Mouse (Mus musculus) olfactory bulb, adult 2 months (tissue): ENCODE data around the gene Rnf169. TPM values are rescaled to one million over a fixed set of nuclear protein-coding genes. Genes with fewer than 3 reads are reported as not detected.
"Not testable (repeated sequence)": the region's sequence is repeated elsewhere in the genome, so short reads cannot be mapped to it uniquely, and the experiment has no call there.

ENCODE experiments used
- H3K27ac ChIP-seq: fragments of 200-500 bp; 2 replicates; pipeline ENCODE4 v1.5.1; 2012; ENCODE audit warnings: low read depth, low read length; ENCODE audit not compliant: insufficient read depth
- H3K4me1 ChIP-seq: fragments of 200-500 bp; 2 replicates; pipeline ENCODE4 v1.6.1; 2012; ENCODE audit warnings: low read length; ENCODE audit not compliant: control insufficient read depth, insufficient read depth
- H3K4me3 ChIP-seq: fragments of 200-500 bp; 2 replicates; pipeline ENCODE4 v1.5.1; 2012; ENCODE audit warnings: mild to moderate bottlenecking, low read depth, low read length, moderate library complexity; ENCODE audit not compliant: insufficient read depth
- CTCF ChIP-seq: fragments of 200-500 bp; IDR thresholded peaks from 2 replicates; pipeline ENCODE4 v1.5.1; 2012; ENCODE audit warnings: low read depth, mild to moderate bottlenecking, low read length, moderate library complexity; ENCODE audit not compliant: insufficient read depth
- POLR2A ChIP-seq: fragments of 200-500 bp; IDR thresholded peaks from 2 replicates; pipeline ENCODE4 v1.6.1; 2012; ENCODE audit warnings: mild to moderate bottlenecking, low read depth, low read length, moderate library complexity; ENCODE audit not compliant: insufficient read depth
- WGBS: fragments of 180-500 bp; shearing (Covaris S2); methylation state at CpG from one replicate; pipeline ENCODE4 v1.1.7; 2018; 5-methylcytosine and 5-hydroxymethylcytosine counted together
- polyA plus RNA-seq: library from polyadenylated mRNA; stranded (reverse); fragments of >200 nt; gene quantifications from 2 replicates; pipeline ENCODE4 v1.2.4, GENCODE M21; 2012; ENCODE audit warnings: low replicate concordance; ENCODE audit not compliant: missing spikeins, insufficient read depth, insufficient read length

Gene Rnf169
- polyA plus RNA-seq, 1 experiment = 42.4 TPM

DNA sequence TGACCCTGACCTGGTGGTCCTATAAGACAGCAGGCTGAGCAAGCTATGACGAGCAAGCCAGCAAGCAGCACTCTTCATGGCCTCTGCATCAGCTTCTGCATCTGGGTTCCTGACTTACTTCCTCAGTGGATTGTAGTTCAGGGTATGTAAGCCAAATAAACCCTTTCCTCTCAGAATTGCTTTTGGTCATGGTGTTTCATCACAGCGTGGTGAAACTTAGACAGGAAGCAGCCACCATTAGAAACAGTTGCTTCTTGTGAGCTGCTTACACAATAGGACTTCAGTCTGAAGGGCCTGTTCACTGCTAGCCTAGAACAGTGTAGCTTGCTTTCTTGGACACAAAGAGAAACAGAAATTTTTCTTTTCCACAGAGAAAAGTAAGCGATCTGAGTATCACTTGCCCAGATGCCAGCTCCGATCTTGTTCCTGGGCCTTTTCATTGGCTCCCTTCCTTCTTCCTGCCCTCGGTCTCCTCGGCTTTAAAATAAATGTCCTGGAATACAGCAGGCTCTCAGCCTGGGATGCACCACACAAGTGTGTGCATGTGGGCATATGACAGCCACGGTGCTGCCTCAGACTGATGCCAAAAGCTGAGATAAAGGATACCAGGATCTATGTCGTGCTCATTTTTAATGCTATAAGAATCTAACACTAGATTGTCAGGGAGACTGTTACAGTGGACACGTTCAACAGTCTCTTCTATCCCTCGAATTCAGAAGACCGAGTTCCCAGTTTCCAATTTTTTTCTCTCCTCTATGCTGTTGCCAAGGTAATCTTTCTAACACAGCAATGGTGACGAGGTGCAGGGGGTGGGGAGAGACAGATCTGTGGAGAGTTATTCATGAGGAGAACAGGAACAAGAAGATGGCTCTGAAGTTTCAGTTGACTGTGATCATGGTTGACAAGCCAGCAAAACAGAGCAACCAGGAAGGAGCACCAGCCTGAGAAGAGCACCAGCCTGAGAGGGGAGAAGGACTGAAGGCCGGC is 2.3 kb upstream of the Rnf169 start:
- no peak overlapping the region for H3K4me3 ChIP-seq
- H3K27ac ChIP-seq = no peak overlapping the region
- H3K4me1 ChIP-seq = peaks cover 5% of the 10 kb centered on the region; the same call in 1 of the 2 replicates
- no peak for TF ChIP-seq POLR2A
- no peak for TF ChIP-seq CTCF
- 66% methylated on average over 13 of the region's 13 CpGs for WGBS

DNA sequence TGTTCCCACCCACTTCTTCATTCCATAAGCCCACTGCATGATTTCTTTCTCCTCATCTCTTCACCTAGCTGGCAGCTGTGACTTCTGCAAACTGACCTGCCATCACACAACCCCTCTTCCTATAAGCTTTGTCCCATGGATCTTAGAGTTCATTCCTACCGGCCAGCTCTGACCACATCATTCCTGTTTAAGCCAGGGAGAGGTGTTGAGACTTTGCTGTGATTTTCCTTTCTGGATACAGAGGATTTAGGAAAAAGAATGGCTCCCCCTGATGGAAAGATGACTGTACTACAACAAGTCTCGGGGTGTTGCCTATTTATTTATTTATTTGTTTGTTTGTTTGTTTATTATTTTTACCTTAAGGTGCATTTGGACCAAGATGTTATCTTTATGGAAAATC is 1.1 kb upstream of the Rnf169 start:
- Histone ChIP-seq H3K4me3 (no peak overlapping the region), H3K4me1 (peaks cover 5% of the 10 kb centered on the region; the same call in 1 of the 2 replicates), H3K27ac (no peak overlapping the region)
- WGBS = 2% methylated on average over 2 of the region's 2 CpGs
- TF ChIP-seq POLR2A (no peak), CTCF (no peak)

DNA sequence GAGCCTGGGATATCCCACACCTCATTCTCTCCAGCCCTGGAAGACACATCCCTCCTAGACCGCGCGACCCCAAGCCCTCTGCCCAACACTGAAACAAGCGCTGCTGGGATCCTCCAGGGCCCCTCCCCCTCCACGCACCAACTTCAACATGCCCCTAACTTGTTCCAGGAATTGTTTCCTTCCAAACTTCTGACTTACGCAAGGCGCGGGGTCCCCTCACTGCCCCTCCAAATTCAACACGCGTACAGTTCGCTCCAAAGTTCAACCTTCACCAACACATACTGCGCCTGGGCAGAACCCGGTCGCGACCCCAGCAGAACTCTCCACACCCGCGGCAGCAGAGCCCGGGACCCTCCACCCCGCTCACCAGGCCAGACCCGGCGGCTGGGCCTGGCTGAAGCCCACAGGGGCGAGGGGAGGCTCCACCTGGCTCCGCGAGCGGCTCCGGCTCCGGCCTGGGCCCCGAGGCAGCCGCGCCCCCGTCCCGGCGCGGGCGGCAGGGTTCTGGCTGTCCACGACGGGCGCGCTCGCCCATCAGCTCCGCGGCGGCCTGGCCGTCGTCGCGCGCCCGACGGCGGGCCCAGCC is 609 bp downstream of the Rnf169 start:
- peaks cover 8% of the 10 kb centered on the region; the same call in 1 of the 2 replicates for H3K4me1 ChIP-seq
- 0 out of 2 replicates have a peak overlapping the region, but pooled peaks have one; percentile 16 for H3K27ac ChIP-seq
- WGBS = under 1% methylated on average over 51 of the region's 51 CpGs
- H3K4me3 ChIP-seq = peak overlapping the region; percentile 60
- no peak for TF ChIP-seq CTCF
- no peak for TF ChIP-seq POLR2A

GRCm38 (mm10) chr7:99979081-99979480 is 1.2 kb downstream of the Rnf169 start:
- TF ChIP-seq CTCF (no peak), POLR2A (no peak)
- WGBS = 3% methylated on average over 6 of the region's 6 CpGs
- peak overlapping the region; percentile 60 for H3K4me3 ChIP-seq
- H3K27ac ChIP-seq = no peak overlapping the region
- peaks cover 8% of the 10 kb centered on the region; the same call in 1 of the 2 replicates for H3K4me1 ChIP-seq

DNA sequence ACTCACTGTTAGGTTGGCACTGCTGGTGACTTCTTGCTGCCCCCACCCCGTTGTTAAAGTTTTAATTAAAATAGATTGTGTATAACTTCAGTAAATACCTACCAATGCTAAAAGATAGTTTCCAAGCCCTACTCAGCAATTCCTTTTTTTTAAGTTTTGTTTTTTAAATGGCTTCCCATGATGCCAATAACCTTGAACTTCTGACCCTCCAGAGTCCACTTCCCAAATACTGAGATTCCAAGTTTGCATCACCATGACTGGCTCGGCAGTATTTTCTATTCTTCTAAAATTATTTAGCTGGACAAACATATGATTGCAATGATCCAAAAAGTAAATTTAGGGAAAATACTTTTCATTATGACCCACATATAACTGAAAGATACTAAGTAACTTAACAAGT is 2.2 kb downstream of the Rnf169 start:
- WGBS = 72% methylated on average over 2 of the region's 2 CpGs
- no peak for TF ChIP-seq CTCF
- TF ChIP-seq POLR2A = no peak
- Histone ChIP-seq H3K4me1 (peaks cover 7% of the 10 kb centered on the region; the same call in 1 of the 2 replicates), H3K4me3 (no peak overlapping the region), H3K27ac (no peak overlapping the region)

- 81% methylated on average over 5 of the region's 5 CpGs for WGBS
- H3K27ac ChIP-seq = no peak overlapping the region
- TF ChIP-seq POLR2A (no peak), CTCF (no peak)
- H3K4me3 ChIP-seq = no peak overlapping the region
- peaks cover 4% of the 10 kb centered on the region; the same call in 1 of the 2 replicates for H3K4me1 ChIP-seq
Observed at GRCm38 (mm10) chr7:99975819-99976575, 4.3 kb downstream of the Rnf169 start.

DNA sequence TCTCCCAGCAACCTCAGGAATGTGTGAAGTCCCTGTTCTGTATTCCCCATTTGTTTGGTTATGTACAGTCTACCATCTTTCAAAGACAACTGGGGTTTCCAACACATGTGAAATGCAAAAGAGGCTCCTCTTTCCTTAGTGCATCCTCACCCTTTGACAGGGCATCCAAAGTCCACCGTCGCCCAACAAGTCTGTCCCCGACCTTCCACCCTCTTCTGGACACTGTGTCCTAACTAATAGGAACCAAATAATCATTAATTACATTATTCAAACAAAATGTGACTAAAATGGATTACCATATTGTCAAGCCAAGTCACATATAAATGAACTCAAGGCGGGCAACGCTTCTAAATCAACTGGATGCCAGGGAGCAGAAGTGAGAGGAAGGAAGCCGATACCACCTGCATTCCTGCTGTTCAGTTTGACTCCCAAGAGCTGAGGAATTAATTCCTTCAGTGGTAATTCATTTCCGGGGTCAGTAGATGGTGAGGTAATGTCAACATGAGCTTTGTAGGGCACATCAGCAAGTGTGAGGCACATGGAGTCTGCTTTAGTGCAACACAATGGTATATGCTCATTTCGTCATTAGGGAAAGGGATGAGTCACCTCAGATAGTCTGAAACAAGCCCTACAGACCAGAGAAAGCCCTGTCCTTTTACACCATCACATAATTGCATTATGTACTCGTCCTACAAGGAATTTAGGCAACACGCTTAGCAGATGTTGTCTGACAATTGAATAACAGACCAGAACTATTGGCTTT is 5.9 kb downstream of the Rnf169 start:
- WGBS = 69% methylated on average over 10 of the region's 10 CpGs
- TF ChIP-seq CTCF = no peak
- no peak overlapping the region for H3K4me3 ChIP-seq
- H3K4me1 ChIP-seq = peaks cover 4% of the 10 kb centered on the region; the same call in 1 of the 2 replicates
- no peak overlapping the region for H3K27ac ChIP-seq

DNA sequence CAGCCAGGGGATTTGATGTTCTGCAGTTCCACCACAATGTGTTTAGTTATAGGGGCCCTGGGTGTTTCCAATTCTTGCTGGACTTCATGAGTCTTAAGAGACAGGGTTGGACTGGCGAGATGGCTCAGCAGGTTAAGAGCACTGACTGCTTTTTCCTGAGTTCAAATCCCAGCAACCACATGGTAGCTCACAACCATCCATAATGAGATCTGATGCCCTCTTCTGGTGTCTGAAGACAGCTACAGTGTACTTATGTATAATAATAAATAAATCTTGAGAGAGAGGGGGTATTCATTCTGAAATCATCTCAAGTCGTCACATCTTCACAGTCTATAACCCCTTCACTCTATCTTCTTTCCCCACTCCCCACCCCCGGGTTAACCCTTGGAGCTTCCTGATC is 7.3 kb downstream of the Rnf169 start:
- not testable (repeated sequence) for H3K4me1 ChIP-seq, H3K4me3 ChIP-seq, H3K27ac ChIP-seq
- 96% methylated on average over 3 of the region's 3 CpGs for WGBS
